Mouse (Mus musculus): ENCODE data around the gene Lyg2.

The Lyg2 gene

DNA sequence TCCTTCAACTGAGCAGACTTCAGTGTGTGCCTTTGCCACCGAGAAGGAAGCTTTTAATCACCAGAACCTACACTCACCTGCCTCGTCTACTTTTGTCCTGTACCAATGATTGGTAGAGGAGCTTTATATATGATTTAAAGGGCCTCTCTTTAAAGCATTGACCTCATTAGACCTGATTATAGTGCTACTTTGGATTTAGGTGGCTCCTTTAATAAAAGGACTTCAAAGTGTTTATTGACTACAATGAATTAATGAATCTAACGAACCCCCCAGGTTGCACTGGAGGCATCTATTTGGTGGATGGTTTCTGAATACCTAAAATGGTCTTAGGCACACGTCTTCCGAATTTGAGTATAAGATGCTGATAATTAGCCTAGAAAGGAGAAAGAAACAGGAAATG, at the start of gene Lyg2:
TSS of gene Lyg2 (minus strand) at position 101 of the 400 bp plus-strand sequence.
- in situ Hi-C loops (cut with MboI) = no loop called here

DNA sequence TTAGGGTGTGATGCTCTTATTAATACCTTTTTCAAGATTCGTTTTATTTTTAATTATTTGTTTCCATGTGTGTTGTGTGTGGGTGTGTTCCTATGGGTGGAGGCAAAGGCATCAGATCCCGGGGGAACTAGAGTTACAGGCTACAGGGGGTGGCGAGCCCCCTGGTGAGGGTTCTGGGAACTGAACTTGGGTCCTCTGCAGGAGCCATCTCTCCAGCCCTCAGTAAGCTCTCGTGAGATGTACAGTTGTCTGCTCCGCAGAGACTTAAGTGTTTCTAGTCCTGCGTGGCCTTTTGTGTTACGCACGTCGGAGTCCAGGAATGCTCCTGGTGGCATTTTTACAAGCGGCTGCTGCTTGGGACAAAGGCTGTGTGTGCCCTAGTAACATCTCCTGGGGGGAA, 49.3 kb upstream of the Lyg2 start:
- in situ Hi-C loops (cut with MboI) = no loop called here

DNA sequence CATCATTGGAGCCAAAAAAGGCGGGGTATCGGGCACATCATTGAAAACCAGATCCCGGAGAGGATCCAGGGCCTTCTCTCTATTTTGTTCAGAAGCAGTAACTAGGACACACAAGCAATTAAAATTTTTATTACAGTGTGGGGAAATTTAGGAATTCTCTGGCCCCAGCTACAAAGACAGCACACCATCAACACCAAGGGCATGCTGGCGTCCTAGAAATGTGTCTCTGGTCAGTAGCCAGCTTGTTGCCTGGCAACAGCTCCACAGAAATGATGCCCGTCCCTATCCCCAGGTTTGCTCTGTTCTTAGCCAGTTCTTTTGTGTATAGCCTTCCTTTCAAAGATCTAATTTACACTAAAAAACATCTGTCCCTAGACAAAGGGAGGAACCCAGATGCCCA, 43.2 kb upstream of the Lyg2 start:
- in situ Hi-C loops (cut with MboI) = no loop called here

DNA sequence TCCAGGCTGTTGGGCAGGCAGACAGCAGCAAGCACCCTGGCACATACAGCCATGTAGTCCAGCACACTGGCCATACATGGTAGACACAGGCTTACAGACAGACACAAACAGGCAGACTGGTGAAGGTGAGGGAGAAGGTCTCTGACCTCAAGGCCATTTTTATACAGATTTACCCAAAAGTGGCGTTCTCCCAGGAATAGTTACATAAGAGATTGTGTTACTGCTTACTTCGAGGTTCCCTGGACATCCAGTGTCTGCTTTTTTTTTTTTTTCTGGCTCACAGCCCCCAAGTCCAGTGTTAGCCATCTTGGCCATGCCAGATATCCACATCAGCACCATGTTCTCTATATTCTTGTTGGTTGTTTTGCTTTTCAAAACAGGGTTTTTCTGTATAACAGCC, 42.2 kb upstream of the Lyg2 start:
- in situ Hi-C loops (cut with MboI) = no loop called here

DNA sequence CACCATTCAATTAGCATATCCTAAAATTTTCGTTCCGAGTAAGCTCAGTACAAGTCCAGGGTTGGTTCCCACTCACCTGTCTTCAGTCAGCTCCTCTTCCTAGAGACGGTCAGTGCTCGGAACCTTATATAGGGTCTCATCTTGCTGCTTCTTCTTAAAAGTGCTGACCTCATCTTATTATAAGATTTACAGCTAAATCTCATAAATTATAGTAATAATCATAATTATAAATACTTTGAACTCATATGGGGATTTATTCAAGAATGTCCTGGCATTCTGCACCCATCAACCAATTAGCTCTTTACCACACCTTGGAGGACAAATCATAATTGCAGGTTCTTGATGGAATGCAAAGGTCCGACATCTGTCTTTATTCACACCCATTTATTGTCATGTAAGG, 41.4 kb upstream of the Lyg2 start, which contains the start of gene Lyg1:
TSS of gene Lyg1 (minus strand) at position 101 of the 400 bp plus-strand sequence.
- in situ Hi-C loops (cut with MboI) = no loop called here

DNA sequence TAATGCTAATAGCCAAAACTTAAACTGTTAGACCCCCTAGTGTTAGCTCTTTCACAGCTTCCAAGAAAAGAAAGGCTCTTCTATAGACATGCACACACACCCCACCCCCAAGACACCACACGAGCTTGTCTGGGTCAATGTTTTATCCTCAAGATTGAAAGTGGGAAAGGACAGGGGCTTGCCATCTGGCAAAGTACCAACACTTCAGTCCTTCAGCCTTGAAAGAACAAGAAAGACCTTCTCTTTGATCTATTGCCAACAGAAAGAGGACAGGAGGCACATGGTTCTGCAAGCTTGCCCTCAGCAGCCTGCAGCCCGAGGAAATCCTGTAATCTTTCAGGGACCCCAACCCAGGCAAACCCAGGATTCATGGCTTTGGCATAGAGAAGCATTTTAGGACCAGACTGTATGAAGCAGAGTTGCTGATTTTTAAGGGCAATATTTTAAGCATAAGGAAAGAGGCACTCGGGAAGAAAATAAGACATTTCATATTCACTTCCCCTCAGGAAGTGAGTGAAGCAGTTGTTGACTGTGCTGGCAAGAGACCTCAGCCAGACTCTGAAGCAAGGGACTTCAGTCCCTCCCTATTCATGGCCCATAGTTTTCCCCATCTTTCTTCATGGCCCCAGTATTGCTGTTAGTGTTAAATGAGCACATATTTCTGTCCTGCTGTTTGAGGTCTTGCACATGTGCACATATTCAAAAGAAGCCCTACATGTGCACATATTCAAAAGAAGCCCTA, 40.6 kb upstream of the Lyg2 start:
- in situ Hi-C loops (cut with MboI) = no loop called here

DNA sequence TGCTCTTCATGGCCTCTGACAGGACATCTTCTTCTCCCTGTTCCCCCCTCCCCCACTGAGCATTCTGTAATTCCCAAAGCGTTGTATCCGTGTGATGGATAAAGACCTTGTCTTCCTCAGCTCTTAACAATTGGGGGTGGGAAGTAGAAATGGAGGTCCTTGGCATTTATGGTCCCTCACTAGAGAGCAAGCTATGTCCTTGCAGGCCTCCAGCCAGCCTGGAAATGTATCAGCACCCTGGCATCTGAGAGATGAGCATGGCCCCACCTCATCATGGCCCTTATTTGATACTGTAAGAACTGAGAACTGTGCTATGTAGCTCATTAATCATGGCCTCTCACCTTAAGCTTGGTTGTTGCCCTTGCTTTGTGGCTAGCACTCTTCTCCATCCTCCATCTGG, 39.0 kb upstream of the Lyg2 start:
- in situ Hi-C loops (cut with MboI) = no loop called here

DNA sequence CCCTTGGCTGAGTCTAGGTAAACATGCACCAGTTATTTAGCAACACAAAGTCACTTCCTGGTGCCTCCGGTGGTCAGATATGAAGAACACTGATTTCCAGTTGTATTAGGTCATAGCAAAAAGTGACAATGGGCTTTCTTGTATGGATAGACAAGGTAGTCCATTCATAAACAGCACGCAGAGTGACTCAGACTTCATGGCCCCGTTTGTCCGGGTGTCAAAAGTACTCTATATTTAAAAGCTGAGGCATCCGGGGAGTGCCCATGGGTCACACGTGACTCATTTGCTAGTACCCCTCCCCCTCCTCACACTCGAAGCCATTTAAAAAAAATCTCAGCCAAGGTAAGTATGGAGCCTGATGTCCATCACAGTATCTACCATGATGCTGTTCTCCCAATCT, 38.5 kb upstream of the Lyg2 start:
- in situ Hi-C loops (cut with MboI) = no loop called here

DNA sequence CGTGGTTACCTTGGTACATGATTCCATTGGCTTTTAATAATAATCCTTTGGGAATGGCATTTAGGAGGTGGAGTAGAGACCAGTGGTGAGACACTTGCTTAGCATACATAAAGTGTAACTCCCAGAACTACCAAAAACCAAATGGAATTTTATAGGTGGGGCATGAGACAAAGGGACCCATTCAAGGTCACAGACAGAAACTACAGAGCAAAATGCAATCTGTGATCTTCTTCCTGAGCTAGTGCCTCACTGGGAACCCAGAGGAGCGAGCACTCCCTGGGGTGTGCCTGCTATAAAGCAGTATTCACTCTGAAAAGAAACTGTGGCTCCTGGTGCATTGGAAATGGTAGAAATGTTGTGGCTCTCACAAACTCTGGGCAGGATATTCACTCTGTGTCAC, 32.6 kb upstream of the Lyg2 start:
- in situ Hi-C loops (cut with MboI) = no loop called here

DNA sequence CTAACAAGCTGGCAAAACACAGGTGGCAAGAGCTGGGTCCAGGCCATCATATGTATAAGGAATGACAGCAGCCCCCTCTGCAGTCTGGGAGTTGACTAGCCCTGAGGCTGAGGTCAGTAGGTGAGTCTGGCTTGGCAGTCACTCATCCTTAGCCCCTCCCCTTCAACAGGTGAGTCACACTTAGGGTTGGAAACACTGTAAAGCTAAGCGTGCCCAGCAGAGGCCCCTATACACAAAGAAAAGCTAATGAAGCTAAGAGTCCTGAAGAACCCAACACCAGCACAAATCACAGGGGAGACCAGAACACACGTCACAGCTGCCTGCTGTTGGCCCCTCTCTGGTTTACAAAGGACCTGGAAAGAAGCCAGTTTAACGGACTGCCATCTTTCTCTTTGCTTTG, 15.5 kb upstream of the Lyg2 start:
- in situ Hi-C loops (cut with MboI) = no loop called here

DNA sequence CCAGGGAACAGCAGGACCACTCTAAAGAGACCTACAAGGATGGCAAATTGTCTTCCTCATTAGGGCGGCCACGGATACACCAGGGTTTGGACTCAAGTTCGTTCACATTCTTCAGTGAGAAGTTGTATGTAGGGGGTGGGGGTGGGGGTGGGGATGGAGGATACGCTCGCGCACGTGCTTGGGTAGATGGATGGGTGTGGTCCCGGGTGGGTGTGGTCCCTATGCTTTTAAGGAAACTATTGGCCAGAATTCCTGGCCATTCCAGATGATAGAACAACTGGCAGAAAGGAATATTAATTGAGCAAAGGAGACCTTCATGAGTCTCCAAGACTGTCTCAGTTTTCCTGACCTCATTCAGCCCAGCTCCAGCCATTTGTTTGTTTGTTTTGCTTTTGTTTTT, 9.7 kb upstream of the Lyg2 start:
- in situ Hi-C loops (cut with MboI) = no loop called here

DNA sequence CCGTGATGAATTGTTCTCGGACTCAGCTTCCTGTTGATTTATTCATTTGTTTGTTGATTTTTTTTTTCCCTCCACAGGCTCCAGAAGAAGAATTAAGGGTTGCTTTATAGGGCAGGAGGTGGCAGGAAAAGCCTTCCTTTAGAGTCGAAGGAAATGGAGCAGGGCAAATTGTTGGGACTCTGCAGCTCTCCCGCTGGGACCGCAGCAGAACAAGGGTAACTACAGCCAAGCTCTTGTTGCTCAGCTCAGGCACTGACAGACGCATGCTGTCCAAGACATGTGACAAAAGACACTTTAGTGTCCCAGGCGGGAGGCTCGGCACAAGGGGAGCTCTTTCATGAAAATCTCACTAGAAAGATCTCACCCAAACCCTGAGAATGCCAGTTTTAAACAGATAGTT, 6.2 kb upstream of the Lyg2 start:
- in situ Hi-C loops (cut with MboI) = no loop called here

- in situ Hi-C loops (cut with MboI) = no loop called here
These were observed 1.8 kb upstream of the Lyg2 start for GRCm38 (mm10) chr1:37918096-37918495.

- in situ Hi-C loops (cut with MboI) = no loop called here
These were observed 1.4 kb upstream of the Lyg2 start for GRCm38 (mm10) chr1:37917666-37918065.

- in situ Hi-C loops (cut with MboI) = no loop called here
These were observed 3.5 kb downstream of the Lyg2 start for GRCm38 (mm10) chr1:37912751-37913150.

DNA sequence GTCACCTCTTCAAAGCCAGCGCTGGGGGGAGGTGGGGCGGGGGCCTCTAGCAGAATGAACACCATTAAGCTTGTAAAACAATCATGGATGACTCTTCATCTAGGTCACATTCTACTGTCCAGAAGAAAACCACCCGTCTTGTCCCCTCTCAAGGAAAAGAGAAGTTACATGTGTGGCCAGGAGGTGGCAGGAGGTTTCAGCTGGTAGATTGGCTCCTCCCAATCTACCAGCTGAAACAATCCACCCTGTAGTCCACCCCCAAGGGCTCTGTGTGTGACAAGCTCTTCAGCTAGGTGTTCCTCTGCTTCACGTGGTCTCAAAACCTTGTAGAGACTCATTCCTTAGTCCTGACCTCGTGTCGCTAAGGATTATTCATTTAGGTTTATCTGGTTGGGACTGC, 13.1 kb downstream of the Lyg2 start:
- in situ Hi-C loops (cut with MboI) = no loop called here

GRCm38 (mm10) chr1:37900288-37900687, 16.0 kb downstream of the Lyg2 start:
- in situ Hi-C loops (cut with MboI) = no loop called here

DNA sequence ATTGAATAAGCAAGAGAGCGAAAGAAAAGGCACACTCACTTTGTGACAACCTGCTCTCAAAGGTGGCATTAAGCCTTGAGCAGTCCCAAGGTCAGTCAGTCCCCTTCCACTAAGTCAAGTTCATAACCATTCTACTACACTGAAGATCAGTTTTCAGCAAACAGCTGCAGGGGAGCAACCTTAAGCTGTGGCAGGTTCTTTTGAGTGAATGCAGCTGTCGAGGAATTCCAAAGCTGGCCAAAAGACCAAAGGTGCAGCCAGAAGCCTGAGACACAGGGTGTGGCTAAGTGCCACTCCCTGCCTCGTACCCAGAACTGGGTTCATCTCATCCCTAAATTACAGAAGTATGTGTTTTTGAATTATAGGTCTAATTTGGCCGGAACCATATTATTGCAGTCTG, 16.5 kb downstream of the Lyg2 start:
- in situ Hi-C loops (cut with MboI) = no loop called here

GRCm38 (mm10) chr1:37894606-37895005, 21.7 kb downstream of the Lyg2 start:
- in situ Hi-C loops (cut with MboI) = no loop called here

GRCm38 (mm10) chr1:37891400-37891799, 24.9 kb downstream of the Lyg2 start:
- in situ Hi-C loops (cut with MboI) = no loop called here

DNA sequence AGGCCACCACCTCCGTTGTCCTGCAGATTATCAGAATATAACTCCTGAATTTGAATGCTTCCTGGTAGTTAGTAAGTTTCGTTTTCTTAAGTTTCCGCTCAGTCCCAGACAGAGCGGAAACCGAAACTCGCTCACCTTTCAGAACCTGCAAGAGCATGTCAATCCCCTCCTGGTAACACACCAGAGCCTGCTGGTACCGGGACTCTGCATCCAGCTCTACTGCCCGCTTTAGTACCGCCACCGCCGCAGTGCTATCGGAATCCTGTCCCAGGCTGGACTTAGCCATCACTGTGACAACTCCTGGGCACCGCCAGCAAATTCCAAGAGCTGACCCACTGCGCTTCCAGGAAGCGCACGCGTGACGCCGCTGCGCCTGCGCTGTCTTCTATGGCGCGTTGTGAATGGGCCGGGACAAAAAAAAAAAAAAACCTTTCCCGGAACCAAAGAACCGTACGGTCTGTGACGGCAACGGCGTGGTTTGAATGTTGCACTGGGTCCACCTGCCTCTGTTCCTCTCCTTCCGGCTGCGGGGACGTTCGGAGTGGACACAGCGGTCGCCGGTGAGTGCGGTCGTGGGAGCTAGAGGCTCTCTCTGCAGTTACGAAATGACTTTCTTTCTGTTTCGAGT, 26.2 kb downstream of the Lyg2 start, which contains the start of the genes Mitd1 and Mrpl30:
TSS of gene Mitd1 (minus strand) at position 387 of the 628 bp plus-strand sequence.
TSS of gene Mrpl30 (plus strand) at position 453 of the 628 bp plus-strand sequence.
- in situ Hi-C loops (cut with MboI) = no loop called here

DNA sequence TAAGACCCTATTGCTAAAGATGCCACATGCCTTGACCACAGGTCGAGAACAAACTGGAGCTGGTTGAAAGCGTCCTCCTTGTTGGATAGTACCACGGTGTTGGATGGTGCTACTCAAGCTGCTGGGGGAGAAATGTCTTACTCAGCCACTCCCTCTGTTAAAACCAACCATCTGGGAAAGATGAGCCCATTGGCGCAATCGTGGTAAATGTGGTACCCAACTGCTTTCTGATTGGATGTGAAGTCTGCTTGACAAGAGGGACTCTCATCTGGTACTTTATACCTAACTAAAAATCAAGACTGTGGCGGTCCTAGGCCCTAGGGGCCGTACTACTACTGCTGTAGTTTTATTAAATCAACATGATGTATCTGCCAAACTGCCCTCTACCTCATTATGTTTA, 27.1 kb downstream of the Lyg2 start:
- in situ Hi-C loops (cut with MboI) = no loop called here

DNA sequence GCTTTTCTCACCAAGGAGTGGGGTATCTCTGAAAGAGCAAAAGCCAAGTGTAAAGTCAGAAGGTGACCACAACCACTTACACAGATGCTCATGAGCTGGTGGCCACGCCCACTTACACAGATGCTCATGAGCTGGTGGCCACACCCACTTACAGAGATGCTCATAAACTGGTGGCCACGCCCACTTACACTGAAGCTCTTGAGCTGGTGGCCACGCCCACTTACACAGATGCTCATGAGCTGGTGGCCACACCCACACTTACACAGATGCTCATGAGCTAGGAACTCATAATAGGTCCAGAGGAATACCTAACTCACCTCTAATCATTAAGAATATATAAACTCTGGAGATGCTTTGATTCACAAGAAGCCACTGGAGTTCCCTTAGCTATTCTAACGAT, 31.8 kb downstream of the Lyg2 start:
- in situ Hi-C loops (cut with MboI) = no loop called here

- in situ Hi-C loops (cut with MboI) = no loop called here
These were observed 32.9 kb downstream of the Lyg2 start for GRCm38 (mm10) chr1:37883411-37883810.

Data from mature B cell (primary cell).